Mouse (Mus musculus) limb, embryonic 12.5 days (tissue): ENCODE results near the gene Hoxc13. TPM values are rescaled to one million over a fixed set of nuclear protein-coding genes. Genes with fewer than 3 reads are reported as not detected.

Experiments
- ATAC-seq: fragments of 200-750 bp; cut with Nextera tagmentation; 2 replicates; pipeline ENCODE4 v1.8.0; 2017; ENCODE audit warnings: low read depth, moderate TSS enrichment; ENCODE audit not compliant: insufficient number of reproducible peaks, insufficient read depth, low FRiP score, low TSS enrichment
- H3K27ac ChIP-seq: fragments of 300-500 bp; sonication (generic); 2 replicates; pipeline ENCODE4 v1.5.1; 2016; ENCODE audit warnings: mild to moderate bottlenecking, moderate library complexity
- H3K27me3 ChIP-seq: fragments of 300-500 bp; sonication (generic); 2 replicates; pipeline ENCODE4 v1.6.1; 2016; ENCODE audit warnings: mild to moderate bottlenecking, moderate library complexity
- H3K36me3 ChIP-seq: fragments of 300-500 bp; sonication (generic); 2 replicates; pipeline ENCODE4 v1.6.1; 2016; ENCODE audit warnings: mild to moderate bottlenecking, moderate library complexity
- H3K4me1 ChIP-seq: fragments of 300-500 bp; sonication (generic); replicated peaks from 2 replicates; pipeline ENCODE4 v1.6.1; 2016
- H3K4me2 ChIP-seq: fragments of 300-500 bp; sonication (generic); 2 replicates; pipeline ENCODE4 v1.6.1; 2016; ENCODE audit warnings: mild to moderate bottlenecking, moderate library complexity
- H3K4me3 ChIP-seq: fragments of 300-500 bp; sonication (generic); replicated peaks from 2 replicates; pipeline ENCODE4 v1.5.1; 2016; ENCODE audit warnings: mild to moderate bottlenecking
- H3K9ac ChIP-seq: fragments of 300-500 bp; sonication (generic); replicated peaks from 2 replicates; pipeline ENCODE4 v1.6.1; 2016; ENCODE audit warnings: mild to moderate bottlenecking, moderate library complexity
- H3K9me3 ChIP-seq: fragments of 300-500 bp; sonication (generic); 2 replicates; pipeline ENCODE4 v1.6.1; 2016; ENCODE audit warnings: mild to moderate bottlenecking, moderate library complexity
- WGBS: fragments of 180-500 bp; shearing (Covaris S2); methylation state at CpG from one replicate; pipeline ENCODE4 v1.1.7; 2016; 5-methylcytosine and 5-hydroxymethylcytosine counted together
- polyA plus RNA-seq: library from polyadenylated mRNA; unstranded; fragments of >200 nt; fragmentation: Nextera tagmentation; extraction: Ambion mirVana; gene quantifications from 2 replicates; pipeline ENCODE4 v1.2.1, GENCODE M21; 2016

Hoxc13 gene
- polyA plus RNA-seq, 1 experiment from 2014 or later: 5.0 TPM

DNA sequence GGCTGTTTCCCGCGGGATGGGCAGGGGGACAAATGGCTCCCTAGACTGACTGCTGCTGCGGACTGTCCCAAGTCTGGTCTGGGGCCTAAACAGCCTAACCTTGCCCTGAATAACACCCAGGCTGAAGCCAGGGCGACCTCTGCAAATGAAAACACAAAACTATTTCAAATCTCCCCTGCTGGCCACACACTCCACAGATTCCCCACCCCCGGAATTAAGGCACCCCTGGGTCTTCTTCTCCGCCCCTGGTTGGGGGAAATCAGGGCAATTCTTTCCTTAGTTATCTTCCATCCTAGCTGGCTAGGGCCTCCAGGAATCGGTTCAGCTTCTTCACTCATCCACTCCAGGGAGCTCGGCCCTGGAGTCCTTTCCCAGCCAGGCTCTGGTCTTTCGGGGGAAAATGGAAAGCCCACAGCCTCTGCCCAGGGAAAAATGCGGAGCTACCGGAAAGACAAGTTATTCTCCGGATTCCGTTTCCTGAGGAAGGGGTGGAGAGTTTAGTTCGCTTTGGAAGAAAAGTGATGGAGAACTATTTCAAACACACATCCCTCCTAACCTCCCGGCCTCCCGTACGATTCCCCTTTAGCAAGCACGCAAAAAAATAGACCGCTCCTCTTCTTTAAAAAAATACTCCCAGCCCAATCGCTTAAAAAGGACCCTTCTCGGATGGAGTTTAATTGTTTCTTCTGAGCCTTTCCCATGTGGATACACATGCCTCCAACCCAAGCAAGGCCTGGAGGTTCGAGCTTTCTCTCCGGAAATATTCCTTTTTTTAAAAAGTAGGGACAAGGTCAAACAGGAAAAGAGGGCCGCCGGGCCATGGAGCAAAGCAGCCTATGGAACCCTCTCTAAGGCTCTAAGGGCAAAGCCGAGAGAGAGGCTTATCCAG is 44.3 kb downstream of the Hoxc13 start:
- 3% methylated on average over 26 of the region's 26 CpGs for WGBS
- H3K4me2 ChIP-seq: peak overlapping the region; percentile 61
- H3K9me3 ChIP-seq: no peaks in the 10 kb centered on the region
- peaks cover 36% of the 10 kb centered on the region for H3K4me1 ChIP-seq
- peak overlapping the region; percentile 42 for H3K4me3 ChIP-seq
- H3K27me3 ChIP-seq: peaks cover 88% of the 10 kb centered on the region
- ATAC-seq: no peak
- H3K36me3 ChIP-seq: no peaks in the 10 kb centered on the region
- peak overlapping the region; percentile 85 for H3K27ac ChIP-seq
- H3K9ac ChIP-seq: peak overlapping the region; percentile 62

DNA sequence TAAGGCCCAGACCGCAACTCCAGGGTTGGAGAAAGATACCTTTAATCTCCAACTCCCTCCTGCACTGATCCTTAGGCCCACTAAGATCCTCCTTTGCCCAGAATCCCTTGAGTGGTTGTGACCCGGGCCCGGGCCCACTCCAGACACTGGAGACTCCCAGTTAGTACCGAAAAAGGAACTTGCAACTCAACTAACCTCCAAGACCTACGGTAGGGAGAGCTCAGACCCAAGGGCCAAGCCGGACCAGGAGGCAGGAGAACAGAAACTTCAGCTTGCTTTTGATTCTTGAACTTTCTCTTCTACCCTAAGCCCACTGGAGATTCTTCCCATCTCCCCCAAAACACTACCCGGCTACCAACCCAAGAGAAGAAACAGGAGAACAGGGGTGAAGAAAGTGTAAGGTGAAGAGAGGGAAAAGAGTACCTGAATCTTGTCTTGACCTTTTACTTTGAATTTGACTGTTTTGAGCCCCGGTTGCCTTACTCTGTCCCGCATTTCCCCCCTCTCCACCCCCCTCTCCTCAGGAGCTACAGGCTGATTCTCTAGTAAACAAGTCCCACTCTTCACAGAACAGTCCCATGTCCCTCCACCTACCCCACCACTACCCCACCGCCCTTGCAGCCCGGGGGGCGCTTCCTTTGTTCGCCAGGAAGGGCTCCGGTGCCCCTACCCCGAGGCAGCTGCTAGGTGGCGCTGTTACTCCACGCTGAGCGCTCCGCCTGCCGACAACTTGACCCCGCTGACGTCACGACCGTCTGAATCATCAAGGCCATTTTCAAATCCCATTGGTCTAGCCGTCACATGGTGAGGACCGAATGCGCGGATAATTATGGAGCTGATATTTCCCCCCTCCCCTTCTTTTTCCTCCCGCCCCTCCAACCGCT is 45.2 kb downstream of the Hoxc13 start:
- Histone ChIP-seq H3K4me2 (peak overlapping the region; percentile 61), H3K36me3 (no peaks in the 10 kb centered on the region), H3K9me3 (no peaks in the 10 kb centered on the region), H3K27me3 (peaks cover 89% of the 10 kb centered on the region), H3K27ac (peak overlapping the region; percentile 86), H3K9ac (peak overlapping the region; percentile 72), H3K4me3 (peak overlapping the region; percentile 42), H3K4me1 (peaks cover 36% of the 10 kb centered on the region)
- 2% methylated on average over 30 of the region's 30 CpGs for WGBS
- peak; percentile 81 for ATAC-seq

DNA sequence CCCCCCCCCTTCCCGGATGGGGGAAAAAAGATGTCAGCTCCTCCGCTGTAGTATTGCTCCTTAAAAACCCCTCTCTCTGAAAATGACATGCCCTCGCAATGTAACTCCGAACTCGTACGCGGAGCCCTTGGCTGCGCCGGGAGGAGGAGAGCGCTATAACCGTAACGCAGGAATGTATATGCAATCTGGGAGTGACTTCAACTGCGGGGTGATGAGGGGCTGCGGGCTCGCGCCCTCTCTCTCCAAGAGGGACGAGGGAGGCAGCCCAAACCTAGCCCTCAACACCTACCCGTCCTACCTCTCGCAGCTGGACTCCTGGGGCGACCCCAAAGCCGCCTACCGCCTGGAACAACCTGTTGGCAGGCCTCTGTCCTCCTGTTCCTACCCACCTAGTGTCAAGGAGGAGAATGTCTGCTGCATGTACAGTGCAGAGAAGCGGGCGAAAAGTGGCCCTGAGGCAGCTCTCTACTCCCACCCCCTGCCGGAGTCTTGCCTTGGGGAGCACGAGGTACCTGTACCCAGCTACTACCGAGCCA is 45.9 kb downstream of the Hoxc13 start, which contains the start of gene Hoxc10:
Gene Hoxc10, plus strand, starts transcription at position 21 of the 536 bp plus-strand sequence.
- H3K9me3 ChIP-seq: no peaks in the 10 kb centered on the region
- H3K9ac ChIP-seq: peak within 1 kb of the TSS; percentile 72
- H3K36me3 ChIP-seq: no peaks in the 10 kb centered on the region
- peak within 1 kb of the TSS; percentile 86 for H3K27ac ChIP-seq
- 2% methylated on average over 27 of the region's 27 CpGs for WGBS
- peak within 1 kb of the TSS; percentile 42 for H3K4me3 ChIP-seq
- H3K4me1 ChIP-seq: peaks cover 34% of the 10 kb centered on the region
- H3K4me2 ChIP-seq: peak within 1 kb of the TSS; percentile 61
- H3K27me3 ChIP-seq: peaks cover 87% of the 10 kb centered on the region
- ATAC-seq: peak; percentile 47

DNA sequence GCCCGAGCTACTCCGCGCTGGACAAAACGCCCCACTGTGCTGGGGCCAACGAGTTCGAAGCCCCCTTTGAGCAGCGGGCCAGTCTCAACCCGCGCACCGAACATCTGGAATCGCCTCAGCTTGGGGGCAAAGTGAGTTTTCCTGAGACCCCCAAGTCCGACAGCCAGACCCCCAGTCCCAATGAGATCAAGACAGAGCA is 46.3 kb downstream of the Hoxc13 start, which contains the start of gene Hoxc5:
Gene Hoxc5, plus strand, starts transcription at position 132 of the 199 bp plus-strand sequence.
- Histone ChIP-seq H3K27me3 (peaks cover 90% of the 10 kb centered on the region), H3K36me3 (no peaks in the 10 kb centered on the region), H3K27ac (peak within 1 kb of the TSS; percentile 86), H3K4me1 (peaks cover 37% of the 10 kb centered on the region), H3K4me2 (peak within 1 kb of the TSS; percentile 61), H3K4me3 (peak within 1 kb of the TSS; percentile 42), H3K9ac (peak within 1 kb of the TSS; percentile 72), H3K9me3 (no peaks in the 10 kb centered on the region)
- no peak for ATAC-seq
- 1% methylated on average over 12 of the region's 12 CpGs for WGBS

DNA sequence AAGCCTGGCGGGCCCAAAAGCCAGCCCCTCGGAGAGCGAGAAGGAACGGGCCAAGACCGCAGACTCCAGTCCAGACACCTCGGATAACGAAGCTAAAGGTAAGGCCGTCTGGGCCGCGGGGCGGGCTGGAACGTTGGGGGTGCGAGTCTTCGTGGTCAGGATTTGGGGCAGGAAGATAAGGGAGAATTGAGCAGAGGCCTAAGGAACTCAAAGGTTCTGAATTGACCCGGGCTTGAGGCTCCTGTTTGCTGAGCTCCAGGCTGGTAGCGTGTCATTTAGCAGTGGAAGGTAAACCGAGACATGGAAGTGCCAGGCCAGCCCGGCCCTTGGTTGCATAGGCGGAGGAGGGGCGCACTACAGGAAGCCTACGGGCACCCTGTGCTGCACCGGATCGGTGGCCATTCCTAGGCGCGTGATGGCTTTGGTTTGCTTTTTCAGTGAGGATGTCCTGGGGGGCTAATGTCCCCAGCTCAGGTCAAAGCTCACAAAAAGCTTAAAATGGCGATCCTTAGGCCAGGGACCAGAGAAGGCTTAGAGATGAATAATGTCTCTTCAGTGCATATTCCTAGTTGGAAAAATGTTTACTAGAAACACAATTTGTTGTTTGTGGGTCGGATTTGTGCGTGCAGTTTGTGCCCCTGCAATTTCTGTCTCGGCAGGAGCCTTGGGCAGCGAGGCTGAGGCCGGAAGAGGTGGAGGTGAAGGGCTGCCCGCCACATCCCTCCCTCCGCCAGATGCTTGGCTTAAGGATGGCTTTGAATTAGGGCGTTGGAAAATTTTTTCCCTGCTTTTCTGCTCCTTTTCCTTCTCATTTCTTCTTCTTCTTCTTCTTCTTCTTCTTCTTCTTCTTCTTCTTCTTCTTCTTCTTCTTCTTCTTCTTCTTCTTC is 46.9 kb downstream of the Hoxc13 start:
- 1% methylated on average over 34 of the region's 34 CpGs for WGBS
- peak overlapping the region; percentile 86 for H3K27ac ChIP-seq
- peak overlapping the region; percentile 72 for H3K9ac ChIP-seq
- peak overlapping the region; percentile 42 for H3K4me3 ChIP-seq
- peaks cover 90% of the 10 kb centered on the region for H3K27me3 ChIP-seq
- peaks cover 36% of the 10 kb centered on the region for H3K4me1 ChIP-seq
- H3K4me2 ChIP-seq: peak overlapping the region; percentile 61
- H3K9me3 ChIP-seq: no peaks in the 10 kb centered on the region
- no peaks in the 10 kb centered on the region for H3K36me3 ChIP-seq
- ATAC-seq: no peak

DNA sequence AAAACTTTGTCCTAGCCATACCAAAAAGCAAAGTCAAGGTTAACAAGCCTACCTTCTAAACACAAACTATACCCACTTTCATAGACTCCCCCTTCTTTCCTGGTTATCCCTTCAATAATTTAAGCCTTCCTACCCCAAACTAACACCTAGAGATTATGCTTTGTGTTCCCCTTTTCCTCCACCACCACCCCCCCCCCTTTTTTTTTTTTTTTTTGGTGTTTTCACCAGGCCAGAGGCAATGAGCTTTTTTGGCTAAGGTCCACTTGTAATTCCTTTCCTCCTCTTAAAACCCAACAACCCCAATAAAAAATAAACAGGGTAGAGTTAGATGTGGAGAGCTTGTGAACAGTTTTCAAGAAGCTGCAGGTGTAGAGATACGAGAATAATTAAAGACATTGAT is 48.4 kb downstream of the Hoxc13 start:
- Histone ChIP-seq H3K27me3 (peaks cover 94% of the 10 kb centered on the region), H3K36me3 (no peaks in the 10 kb centered on the region), H3K9me3 (no peaks in the 10 kb centered on the region), H3K4me1 (peaks cover 36% of the 10 kb centered on the region), H3K4me2 (peak overlapping the region; percentile 61), H3K27ac (no peak overlapping the region), H3K9ac (peak overlapping the region; percentile 42; the same call in 1 of the 2 replicates), H3K4me3 (peak overlapping the region; percentile 42)
- 28% methylated on average over 1 of the region's 1 CpGs for WGBS
- no peak for ATAC-seq

DNA sequence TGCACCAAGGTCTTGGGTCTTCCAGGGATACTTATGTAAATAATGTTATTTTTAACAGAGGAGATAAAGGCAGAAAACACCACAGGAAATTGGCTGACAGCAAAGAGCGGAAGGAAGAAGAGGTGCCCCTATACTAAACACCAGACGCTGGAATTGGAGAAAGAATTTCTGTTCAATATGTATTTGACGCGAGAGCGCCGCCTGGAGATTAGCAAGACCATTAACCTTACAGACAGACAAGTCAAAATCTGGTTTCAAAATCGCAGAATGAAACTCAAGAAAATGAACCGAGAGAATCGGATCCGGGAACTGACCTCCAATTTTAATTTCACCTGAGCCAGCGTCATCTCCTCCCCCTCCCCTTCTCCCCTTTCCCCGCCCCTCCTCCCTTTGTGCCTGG is 49.8 kb downstream of the Hoxc13 start:
- peaks cover 93% of the 10 kb centered on the region for H3K27me3 ChIP-seq
- no peaks in the 10 kb centered on the region for H3K9me3 ChIP-seq
- H3K4me1 ChIP-seq: peaks cover 41% of the 10 kb centered on the region
- peak overlapping the region; percentile 8; the same call in 1 of the 2 replicates for H3K4me3 ChIP-seq
- 2% methylated on average over 12 of the region's 12 CpGs for WGBS
- H3K27ac ChIP-seq: no peak overlapping the region
- H3K9ac ChIP-seq: no peak overlapping the region; the same call in 1 of the 2 replicates
- H3K4me2 ChIP-seq: peak overlapping the region; percentile 61
- ATAC-seq: no peak
- H3K36me3 ChIP-seq: no peaks in the 10 kb centered on the region

DNA sequence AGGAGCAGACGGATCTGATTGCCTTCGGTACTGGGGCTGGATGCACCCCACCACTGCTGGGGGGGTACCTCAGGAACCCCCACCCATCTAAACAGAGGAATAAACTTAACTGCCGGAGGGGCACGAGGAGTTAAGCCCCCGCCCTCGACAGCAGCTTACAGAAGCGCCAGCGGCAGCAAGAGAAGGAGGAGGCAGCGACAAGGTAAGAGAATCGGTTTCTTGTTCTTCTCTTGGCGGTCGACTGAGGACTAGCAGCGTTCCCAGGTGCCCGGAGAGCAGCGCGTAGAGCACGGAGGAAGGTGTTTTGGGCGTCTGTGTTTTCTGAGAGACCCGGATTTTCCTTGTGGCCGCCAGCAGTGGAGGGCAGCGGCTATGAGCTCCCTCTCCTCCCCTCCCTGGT is 51.4 kb downstream of the Hoxc13 start:
- Histone ChIP-seq H3K9ac (peak overlapping the region; percentile 50), H3K27ac (peak overlapping the region; percentile 32; the same call in 1 of the 2 replicates), H3K4me3 (peak overlapping the region; percentile 34), H3K27me3 (peaks cover 93% of the 10 kb centered on the region), H3K36me3 (no peaks in the 10 kb centered on the region), H3K4me1 (peaks cover 49% of the 10 kb centered on the region), H3K4me2 (peak overlapping the region; percentile 82), H3K9me3 (no peaks in the 10 kb centered on the region)
- 1% methylated on average over 21 of the region's 21 CpGs for WGBS
- ATAC-seq: no peak

DNA sequence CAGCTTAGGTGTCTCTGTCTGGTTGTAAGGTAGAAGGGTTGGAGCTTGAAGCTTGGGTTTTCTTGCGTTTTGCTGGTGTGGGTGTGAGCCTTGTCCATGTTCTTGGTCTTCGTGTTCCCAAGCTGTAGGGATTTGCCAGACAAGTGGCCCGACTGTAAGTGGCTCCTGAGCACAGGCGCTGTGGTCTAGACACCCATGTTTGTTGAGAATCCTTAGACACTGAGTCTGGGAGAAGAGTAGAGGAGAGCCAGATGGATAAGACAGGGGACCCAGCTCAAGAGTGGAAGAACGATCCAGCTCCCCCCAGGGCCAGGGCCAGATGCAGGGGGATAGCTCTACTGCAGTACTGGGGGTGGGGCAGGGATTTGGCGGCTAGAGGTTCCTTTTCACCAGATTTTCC is 51.9 kb downstream of the Hoxc13 start:
- no peaks in the 10 kb centered on the region for H3K36me3 ChIP-seq
- H3K27ac ChIP-seq: peak overlapping the region; percentile 32; the same call in 1 of the 2 replicates
- H3K4me3 ChIP-seq: peak overlapping the region; percentile 34
- ATAC-seq: no peak
- peaks cover 54% of the 10 kb centered on the region for H3K4me1 ChIP-seq
- H3K27me3 ChIP-seq: peaks cover 93% of the 10 kb centered on the region
- 3% methylated on average over 6 of the region's 6 CpGs for WGBS
- H3K4me2 ChIP-seq: peak overlapping the region; percentile 82
- H3K9me3 ChIP-seq: no peaks in the 10 kb centered on the region
- H3K9ac ChIP-seq: peak overlapping the region; percentile 50

DNA sequence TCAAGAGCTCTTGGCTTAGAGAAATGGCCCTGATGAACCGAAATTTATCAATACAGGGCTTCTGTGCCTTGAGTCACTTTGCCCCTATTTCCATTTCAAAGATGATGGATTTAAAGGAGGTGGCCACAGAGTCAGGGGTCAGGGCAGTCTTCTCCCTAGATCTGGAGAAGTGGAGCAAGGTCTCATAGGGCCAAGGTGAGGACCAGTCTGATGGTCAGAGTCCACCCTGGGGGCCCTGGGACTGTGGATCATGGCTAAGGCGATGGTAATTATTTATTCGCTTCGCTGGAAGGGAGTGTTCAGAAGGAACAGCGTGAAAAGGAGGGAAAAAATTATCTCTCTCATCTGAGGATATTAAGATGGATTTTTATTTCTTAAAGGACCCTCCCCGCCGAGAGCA is 54.1 kb downstream of the Hoxc13 start:
- Histone ChIP-seq H3K9me3 (no peaks in the 10 kb centered on the region), H3K27ac (0 out of 2 replicates have a peak overlapping the region, but pooled peaks have one; percentile 73), H3K36me3 (no peaks in the 10 kb centered on the region), H3K4me3 (peak overlapping the region; percentile 40), H3K4me2 (peak overlapping the region; percentile 82), H3K27me3 (peaks cover 97% of the 10 kb centered on the region), H3K4me1 (peaks cover 72% of the 10 kb centered on the region), H3K9ac (peak overlapping the region; percentile 71; the same call in 1 of the 2 replicates)
- no peak for ATAC-seq
- 10% methylated on average over 7 of the region's 7 CpGs for WGBS
